Mouse (Mus musculus): ENCODE measurements around the gene Inpp5f. TPM values are rescaled to one million over a fixed set of nuclear protein-coding genes. Genes with fewer than 3 reads are reported as not detected.

Gene Inpp5f
- polyA plus RNA-seq, 1 experiment from 2014 or later: 18.0 TPM

GRCm38 (mm10) chr7:128739116-128739461, 128.0 kb downstream of the Inpp5f start:
- peaks cover 13% of the 10 kb centered on the region; the same call in 1 of the 2 replicates for H3K36me3 ChIP-seq
- H3K27ac ChIP-seq: no peak overlapping the region; the same call in 1 of the 2 replicates
- H3K27me3 ChIP-seq (ENCODE audit: insufficient read depth, poor library complexity, severe bottlenecking): no peaks in the 10 kb centered on the region
- H3K4me3 ChIP-seq: peak overlapping the region; percentile 96
- H3K9me3 ChIP-seq: no peaks in the 10 kb centered on the region
- no peak for DNase-seq (ENCODE audit: low spot score)
- peaks cover 23% of the 10 kb centered on the region for H3K4me1 ChIP-seq
- 3% methylated on average over 15 of the region's 15 CpGs for WGBS

GRCm38 (mm10) chr7:128739462-128740277, 128.5 kb downstream of the Inpp5f start:
- Histone ChIP-seq H3K9me3 (no peaks in the 10 kb centered on the region), H3K4me1 (peaks cover 23% of the 10 kb centered on the region), H3K36me3 (peaks cover 11% of the 10 kb centered on the region; the same call in 1 of the 2 replicates), H3K27ac (peak overlapping the region; percentile 98), H3K27me3 (ENCODE audit: insufficient read depth, poor library complexity, severe bottlenecking) (no peaks in the 10 kb centered on the region), H3K4me3 (peak overlapping the region; percentile 96)
- DNase-seq (ENCODE audit: low spot score): peak; percentile 78
- under 1% methylated on average over 80 of the region's 80 CpGs for WGBS

GRCm38 (mm10) chr7:128740334-128740733, 129.2 kb downstream of the Inpp5f start, which contains the start of gene Mcmbp:
TSS of gene Mcmbp (minus strand) at chr7:128740495.
- H3K9me3 ChIP-seq: no peaks in the 10 kb centered on the region
- H3K27me3 ChIP-seq (ENCODE audit: insufficient read depth, poor library complexity, severe bottlenecking): no peaks in the 10 kb centered on the region
- peak within 1 kb of the TSS; percentile 98 for H3K27ac ChIP-seq
- under 1% methylated on average over 35 of the region's 35 CpGs for WGBS
- 0 out of 2 replicates have a peak, but pooled peaks cover 7% of the 10 kb centered on the region for H3K36me3 ChIP-seq
- peak; percentile 98 for DNase-seq (ENCODE audit: low spot score)
- H3K4me1 ChIP-seq: peaks cover 23% of the 10 kb centered on the region
- H3K4me3 ChIP-seq: peak within 1 kb of the TSS; percentile 96

GRCm38 (mm10) chr7:128743898-128744297, 132.8 kb downstream of the Inpp5f start:
- Histone ChIP-seq H3K27me3 (ENCODE audit: insufficient read depth, poor library complexity, severe bottlenecking) (no peaks in the 10 kb centered on the region), H3K36me3 (peaks cover 8% of the 10 kb centered on the region), H3K9me3 (no peaks in the 10 kb centered on the region), H3K4me3 (peak overlapping the region; percentile 99), H3K4me1 (peaks cover 37% of the 10 kb centered on the region), H3K27ac (peak overlapping the region; percentile 92; the same call in 1 of the 2 replicates)
- 58% methylated on average over 2 of the region's 2 CpGs for WGBS
- no peak for DNase-seq (ENCODE audit: low spot score)

- H3K4me3 ChIP-seq: peak within 1 kb of the TSS; percentile 99
- H3K27ac ChIP-seq: peak within 1 kb of the TSS; percentile 92
- peak; percentile 99 for DNase-seq (ENCODE audit: low spot score)
- peaks cover 39% of the 10 kb centered on the region for H3K4me1 ChIP-seq
- H3K9me3 ChIP-seq: no peaks in the 10 kb centered on the region
- peaks cover 9% of the 10 kb centered on the region for H3K36me3 ChIP-seq
- under 1% methylated on average over 55 of the region's 55 CpGs for WGBS
- no peaks in the 10 kb centered on the region for H3K27me3 ChIP-seq (ENCODE audit: insufficient read depth, poor library complexity, severe bottlenecking)
Measured at GRCm38 (mm10) chr7:128744684-128745485, 133.8 kb downstream of the Inpp5f start, which contains the start of gene Sec23ip. TSS of gene Sec23ip (plus strand) at chr7:128744943.

Other genes with a start within 250 kb of the Inpp5f start
- gene Rgs10, start 192.6 kb upstream of the Inpp5f start, polyA plus RNA-seq (2016; fragmentation: Nextera tagmentation; extraction: Ambion mirVana): 16.4 and 19.3 TPM in 2 replicates
- 16.3 and 19.9 TPM in 2 replicates for gene Tial1, start 149.6 kb upstream of the Inpp5f start, polyA plus RNA-seq (2016; fragmentation: Nextera tagmentation; extraction: Ambion mirVana)
- 13.3 and 19.8 TPM in 2 replicates for gene Bag3, start 87.7 kb upstream of the Inpp5f start, polyA plus RNA-seq (2016; fragmentation: Nextera tagmentation; extraction: Ambion mirVana)
- gene Mcmbp, start 129.2 kb downstream of the Inpp5f start, polyA plus RNA-seq (2016; fragmentation: Nextera tagmentation; extraction: Ambion mirVana): 44.4 and 51.9 TPM in 2 replicates
- 37.4 and 42.7 TPM in 2 replicates for gene Sec23ip, start 133.6 kb downstream of the Inpp5f start, polyA plus RNA-seq (2016; fragmentation: Nextera tagmentation; extraction: Ambion mirVana)